Mouse (Mus musculus): ENCODE data around the gene Camk2g. TPM values are rescaled to one million over a fixed set of nuclear protein-coding genes. Genes with fewer than 3 reads are reported as not detected.

The Camk2g gene
- total RNA-seq, 1 experiment: 28.7 TPM

GRCm38 (mm10) chr14:20775661-20776060 lies 18.2 kb downstream of the Camk2g start:
- in situ Hi-C loops (cut with MboI; ENCODE audit: low sequenced_read_pairs in 2 of 2, unreplicated experiment in 2 of 2): no loop called here
- Histone ChIP-seq H3K9me3 (ENCODE audit: control insufficient read depth, insufficient read depth, low read depth, low read length) (no peaks in the 10 kb centered on the region), H3K27ac (ENCODE audit: insufficient read depth, low read depth, low read length, poor library complexity, severe bottlenecking) (no peak overlapping the region), H3K9ac (ENCODE audit: insufficient read depth, low read depth, low read length, poor library complexity, severe bottlenecking) (no peak overlapping the region), H3K4me1 (ENCODE audit: control insufficient read depth in 2 of 2, insufficient read depth in 2 of 2, low read length in 2 of 2, poor library complexity in 1 of 2) (peaks cover 2 to 8% of the 10 kb centered on the region in 2 experiments; a peak in 3 of 4 replicates), H3K4me3 (ENCODE audit: insufficient read depth in 1 of 2, low read depth in 1 of 2, low read length in 2 of 2, poor library complexity in 1 of 2, severe bottlenecking in 1 of 2) (no peak overlapping the region), H3K36me3 (ENCODE audit: control insufficient read depth, insufficient read depth, low read length, poor library complexity, severe bottlenecking) (peaks cover 15% of the 10 kb centered on the region)
- no peak for TF ChIP-seq ZNF384 (IDR thresholded peaks at IDR 0.05; ENCODE audit: low read depth, low read length)
- no peak for TF ChIP-seq ZC3H11A (IDR thresholded peaks at IDR 0.05; ENCODE audit: borderline replicate concordance, low read depth, low read length)
- no peak for TF ChIP-seq HCFC1 (IDR thresholded peaks at IDR 0.05; ENCODE audit: borderline replicate concordance, insufficient read depth, low read length)
- TF ChIP-seq CHD2 (IDR thresholded peaks at IDR 0.05; ENCODE audit: low read depth, low read length): no peak
- no peak for TF ChIP-seq MAFK (IDR thresholded peaks at IDR 0.05; ENCODE audit: insufficient read depth, low read depth, low read length)
- no peak for DNase-seq (ENCODE audit: low read depth, low spot score)

GRCm38 (mm10) chr14:20773410-20773809 lies 20.5 kb downstream of the Camk2g start:
- TF ChIP-seq HCFC1 (IDR thresholded peaks at IDR 0.05; ENCODE audit: borderline replicate concordance, insufficient read depth, low read length): no peak
- TF ChIP-seq ZNF384 (IDR thresholded peaks at IDR 0.05; ENCODE audit: low read depth, low read length): no peak
- TF ChIP-seq CHD2 (IDR thresholded peaks at IDR 0.05; ENCODE audit: low read depth, low read length): no peak
- no peak for TF ChIP-seq MAFK (IDR thresholded peaks at IDR 0.05; ENCODE audit: insufficient read depth, low read depth, low read length)
- TF ChIP-seq ZC3H11A (IDR thresholded peaks at IDR 0.05; ENCODE audit: borderline replicate concordance, low read depth, low read length): no peak
- Histone ChIP-seq H3K9ac (ENCODE audit: insufficient read depth, low read depth, low read length, poor library complexity, severe bottlenecking) (no peak overlapping the region), H3K27ac (ENCODE audit: insufficient read depth, low read depth, low read length, poor library complexity, severe bottlenecking) (no peak overlapping the region), H3K9me3 (ENCODE audit: control insufficient read depth, insufficient read depth, low read depth, low read length) (no peaks in the 10 kb centered on the region), H3K36me3 (ENCODE audit: control insufficient read depth, insufficient read depth, low read length, poor library complexity, severe bottlenecking) (peaks cover 15% of the 10 kb centered on the region), H3K4me1 (ENCODE audit: control insufficient read depth in 2 of 2, insufficient read depth in 2 of 2, low read length in 2 of 2, poor library complexity in 1 of 2) (peaks cover 2 to 8% of the 10 kb centered on the region in 2 experiments; a peak in 3 of 4 replicates), H3K4me3 (ENCODE audit: insufficient read depth in 1 of 2, low read depth in 1 of 2, low read length in 2 of 2, poor library complexity in 1 of 2, severe bottlenecking in 1 of 2) (no peak overlapping the region)
- in situ Hi-C loops (cut with MboI; ENCODE audit: low sequenced_read_pairs in 2 of 2, unreplicated experiment in 2 of 2): no loop called here
- no peak for DNase-seq (ENCODE audit: low read depth, low spot score)

- Histone ChIP-seq H3K4me3 (ENCODE audit: insufficient read depth in 1 of 2, low read depth in 1 of 2, low read length in 2 of 2, poor library complexity in 1 of 2, severe bottlenecking in 1 of 2) (no peak overlapping the region), H3K4me1 (ENCODE audit: control insufficient read depth in 2 of 2, insufficient read depth in 2 of 2, low read length in 2 of 2, poor library complexity in 1 of 2) (peaks cover 2 to 8% of the 10 kb centered on the region in 2 experiments; a peak in 3 of 4 replicates), H3K27ac (ENCODE audit: insufficient read depth, low read depth, low read length, poor library complexity, severe bottlenecking) (no peak overlapping the region), H3K36me3 (ENCODE audit: control insufficient read depth, insufficient read depth, low read length, poor library complexity, severe bottlenecking) (peaks cover 13% of the 10 kb centered on the region), H3K9ac (ENCODE audit: insufficient read depth, low read depth, low read length, poor library complexity, severe bottlenecking) (no peak overlapping the region), H3K9me3 (ENCODE audit: control insufficient read depth, insufficient read depth, low read depth, low read length) (no peaks in the 10 kb centered on the region)
- no peak for TF ChIP-seq CHD2 (IDR thresholded peaks at IDR 0.05; ENCODE audit: low read depth, low read length)
- no peak for TF ChIP-seq MAFK (IDR thresholded peaks at IDR 0.05; ENCODE audit: insufficient read depth, low read depth, low read length)
- TF ChIP-seq HCFC1 (IDR thresholded peaks at IDR 0.05; ENCODE audit: borderline replicate concordance, insufficient read depth, low read length): no peak
- no peak for TF ChIP-seq ZC3H11A (IDR thresholded peaks at IDR 0.05; ENCODE audit: borderline replicate concordance, low read depth, low read length)
- no peak for TF ChIP-seq ZNF384 (IDR thresholded peaks at IDR 0.05; ENCODE audit: low read depth, low read length)
- DNase-seq (ENCODE audit: low read depth, low spot score): no peak
- in situ Hi-C loops (cut with MboI; ENCODE audit: low sequenced_read_pairs in 2 of 2, unreplicated experiment in 2 of 2): no loop called here
Observed at GRCm38 (mm10) chr14:20772808-20773207, 21.1 kb downstream of the Camk2g start.

- Histone ChIP-seq H3K4me1 (ENCODE audit: control insufficient read depth in 2 of 2, insufficient read depth in 2 of 2, low read length in 2 of 2, poor library complexity in 1 of 2) (peaks cover 2 to 8% of the 10 kb centered on the region in 2 experiments; a peak in 3 of 4 replicates), H3K4me3 (ENCODE audit: insufficient read depth in 1 of 2, low read depth in 1 of 2, low read length in 2 of 2, poor library complexity in 1 of 2, severe bottlenecking in 1 of 2) (no peak overlapping the region), H3K9ac (ENCODE audit: insufficient read depth, low read depth, low read length, poor library complexity, severe bottlenecking) (no peak overlapping the region), H3K36me3 (ENCODE audit: control insufficient read depth, insufficient read depth, low read length, poor library complexity, severe bottlenecking) (peaks cover 9% of the 10 kb centered on the region; the same call in 1 of the 2 replicates), H3K27ac (ENCODE audit: insufficient read depth, low read depth, low read length, poor library complexity, severe bottlenecking) (no peak overlapping the region), H3K9me3 (ENCODE audit: control insufficient read depth, insufficient read depth, low read depth, low read length) (no peaks in the 10 kb centered on the region)
- TF ChIP-seq CHD2 (IDR thresholded peaks at IDR 0.05; ENCODE audit: low read depth, low read length): no peak
- TF ChIP-seq HCFC1 (IDR thresholded peaks at IDR 0.05; ENCODE audit: borderline replicate concordance, insufficient read depth, low read length): no peak
- TF ChIP-seq ZNF384 (IDR thresholded peaks at IDR 0.05; ENCODE audit: low read depth, low read length): no peak
- no peak for TF ChIP-seq MAFK (IDR thresholded peaks at IDR 0.05; ENCODE audit: insufficient read depth, low read depth, low read length)
- TF ChIP-seq ZC3H11A (IDR thresholded peaks at IDR 0.05; ENCODE audit: borderline replicate concordance, low read depth, low read length): no peak
- in situ Hi-C loops (cut with MboI; ENCODE audit: low sequenced_read_pairs in 2 of 2, unreplicated experiment in 2 of 2): no loop called here
- no peak for DNase-seq (ENCODE audit: low read depth, low spot score)
Observed at GRCm38 (mm10) chr14:20771941-20772340, 21.9 kb downstream of the Camk2g start.
